Mouse (Mus musculus) ES-E14 (cell line): ENCODE measurements at regions not wholly inside any gene's neighbourhood (a gene's known extent, or its start where the extent isn't known, plus 50 kb on each side); places are given as distances from the start of the nearest gene placed in this dataset.

Experiments
- CHD2 ChIP-seq: IDR thresholded peaks from 2 replicates; pipeline ENCODE4 v1.6.1; 2014; ENCODE audit warnings: mild to moderate bottlenecking, low read depth, low read length, inconsistent platforms
- HCFC1 ChIP-seq: IDR thresholded peaks from 2 replicates; pipeline ENCODE4 v1.6.1; 2012; ENCODE audit warnings: low read length, inconsistent platforms, borderline replicate concordance; ENCODE audit not compliant: insufficient read depth
- MAFK ChIP-seq: IDR thresholded peaks from 2 replicates; pipeline ENCODE4 v1.6.1; 2014; ENCODE audit warnings: mild to moderate bottlenecking, low read depth, low read length, inconsistent platforms; ENCODE audit not compliant: insufficient read depth
- ZC3H11A ChIP-seq: IDR thresholded peaks from 2 replicates; pipeline ENCODE4 v1.6.1; 2012; ENCODE audit warnings: low read depth, mild to moderate bottlenecking, inconsistent platforms, low read length, borderline replicate concordance
- ZNF384 ChIP-seq: IDR thresholded peaks from 2 replicates; pipeline ENCODE4 v1.6.1; 2012; ENCODE audit warnings: low read depth, low read length, inconsistent platforms

GRCm38 (mm10) chr10:21751326-21751725, 130.7 kb upstream of the Sgk1 start:
- TF ChIP-seq CHD2 (no peak), MAFK (no peak), HCFC1 (no peak), ZC3H11A (no peak), ZNF384 (no peak)
